Mouse (Mus musculus) thymus, adult 2 months (tissue): Measurements from ENCODE around the gene Celf1. TPM values are rescaled to one million over a fixed set of nuclear protein-coding genes. Genes with fewer than 3 reads are reported as not detected.

ENCODE experiments used
- DNase-seq: peaks from one replicate; pipeline ENCODE4 v3.0.0; 2021
- H3K27ac ChIP-seq: fragments of 200-500 bp; 2 replicates; pipeline ENCODE4 v1.5.1; 2012; ENCODE audit warnings: low read length, control low read depth; ENCODE audit not compliant: control insufficient read depth, insufficient read depth
- H3K27me3 ChIP-seq: fragments of 200-500 bp; 2 replicates; pipeline ENCODE4 v1.6.1; 2012; ENCODE audit warnings: mild to moderate bottlenecking, low read length, moderate library complexity, mixed read lengths; ENCODE audit not compliant: control insufficient read depth, insufficient read depth
- H3K36me3 ChIP-seq: fragments of 200-500 bp; 2 replicates; pipeline ENCODE4 v1.6.1; 2012; ENCODE audit warnings: mild to moderate bottlenecking, low read length, moderate library complexity; ENCODE audit not compliant: control insufficient read depth, insufficient read depth
- H3K4me1 ChIP-seq: fragments of 200-500 bp; replicated peaks from 2 replicates; pipeline ENCODE4 v1.6.1; 2012; ENCODE audit warnings: low read length; ENCODE audit not compliant: control insufficient read depth, insufficient read depth
- H3K4me3 ChIP-seq: fragments of 200-500 bp; 2 replicates; pipeline ENCODE4 v1.5.1; 2012; ENCODE audit warnings: mild to moderate bottlenecking, low read length, control low read depth, moderate library complexity; ENCODE audit not compliant: control insufficient read depth, insufficient read depth
- CTCF ChIP-seq: fragments of 200-500 bp; IDR thresholded peaks from 2 replicates; pipeline ENCODE4 v1.5.1; 2012; ENCODE audit warnings: mild to moderate bottlenecking, control low read depth, low read length, moderate library complexity, borderline replicate concordance; ENCODE audit not compliant: control insufficient read depth, poor library complexity, insufficient read depth; ENCODE audit errors: extremely low read depth
- POLR2A ChIP-seq: fragments of 200-500 bp; IDR thresholded peaks from 2 replicates; pipeline ENCODE4 v1.6.1; 2012; ENCODE audit warnings: mild to moderate bottlenecking, low read length, control low read depth, moderate library complexity; ENCODE audit not compliant: control insufficient read depth, poor library complexity, insufficient read depth; ENCODE audit errors: extremely low read depth
- WGBS: fragments of 180-500 bp; shearing (Covaris S2); methylation state at CpG from one replicate; pipeline ENCODE4 v1.1.7; 2018; 5-methylcytosine and 5-hydroxymethylcytosine counted together
- polyA plus RNA-seq: library from polyadenylated mRNA; depleted of rRNA; stranded (reverse); fragments of >200 nt; gene quantifications from 2 replicates; pipeline ENCODE4 v1.2.3, GENCODE M21; 2012

The Celf1 gene
- polyA plus RNA-seq, 1 experiment, result 92.7 TPM

DNA sequence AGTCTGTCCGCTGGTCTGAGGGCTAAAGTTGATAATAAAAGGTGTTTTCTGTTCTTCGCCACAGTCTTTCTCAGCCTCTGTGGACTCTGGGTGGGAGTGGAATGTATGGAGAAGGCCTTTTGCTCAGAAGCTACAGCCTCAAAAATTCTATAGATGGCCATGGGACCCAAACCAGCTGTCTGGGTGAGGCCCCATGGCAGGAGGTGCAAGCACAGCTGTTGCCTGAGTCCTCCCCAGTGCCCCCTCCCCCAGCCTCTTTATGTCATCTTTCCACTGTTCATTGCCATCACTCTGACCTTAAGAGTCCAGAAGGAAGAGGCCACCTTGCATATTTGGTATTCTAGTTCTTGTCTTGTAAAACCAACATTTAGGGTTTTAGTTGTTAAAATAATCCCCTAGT, 119.2 kb downstream of the Celf1 start:
- 96% methylated on average over 2 of the region's 2 CpGs for WGBS
- Histone ChIP-seq H3K36me3 (peaks cover 57% of the 10 kb centered on the region), H3K4me1 (peaks cover 6% of the 10 kb centered on the region), H3K27ac (no peak overlapping the region), H3K4me3 (no peak overlapping the region), H3K27me3 (no peaks in the 10 kb centered on the region)
- DNase-seq, result no peak
- TF ChIP-seq POLR2A, result no peak
- no peak for TF ChIP-seq CTCF

- H3K4me1 ChIP-seq, result no peaks in the 10 kb centered on the region
- peaks cover 56% of the 10 kb centered on the region for H3K36me3 ChIP-seq
- no peak overlapping the region for H3K4me3 ChIP-seq
- 90% methylated on average over 10 of the region's 10 CpGs for WGBS
- no peak overlapping the region for H3K27ac ChIP-seq
- no peaks in the 10 kb centered on the region for H3K27me3 ChIP-seq
- TF ChIP-seq POLR2A, result no peak
- peak; percentile 52; the same call in 1 of the 2 replicates for TF ChIP-seq CTCF
- DNase-seq, result no peak
Observed at GRCm38 (mm10) chr2:91060544-91061355, 120.6 kb downstream of the Celf1 start.

DNA sequence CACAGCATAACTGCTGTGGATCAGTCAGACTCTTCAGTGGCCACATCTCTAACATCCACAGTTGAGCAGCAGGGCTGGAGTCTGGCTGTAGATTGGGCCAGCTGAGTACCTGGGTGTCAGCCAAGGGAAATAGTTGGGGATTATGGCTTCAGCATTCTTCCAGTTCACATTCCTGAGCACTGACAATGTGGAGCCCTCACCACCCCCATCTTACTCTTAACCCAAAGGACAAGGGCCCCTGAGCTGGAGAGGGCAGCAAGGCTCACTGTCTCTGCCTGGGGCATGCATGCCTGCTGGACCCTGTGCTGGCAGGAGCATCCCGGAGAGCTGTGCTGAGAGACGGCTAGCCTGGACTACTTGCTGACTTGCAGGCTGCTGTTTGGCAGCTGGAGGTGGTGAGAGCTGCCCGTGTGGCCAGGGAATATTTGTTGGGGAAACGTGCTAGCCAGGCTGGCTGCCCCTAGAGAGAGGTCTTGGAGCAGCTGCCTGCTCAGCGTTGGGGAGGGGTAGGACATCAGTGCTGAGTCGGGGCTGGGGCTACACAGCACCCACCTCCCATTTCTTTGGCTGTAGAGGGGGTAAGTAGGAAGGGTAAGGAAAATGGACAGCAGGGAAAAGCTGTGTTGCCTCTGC, 121.8 kb downstream of the Celf1 start:
- WGBS, result 92% methylated on average over 6 of the region's 6 CpGs
- H3K27ac ChIP-seq, result no peak overlapping the region
- no peaks in the 10 kb centered on the region for H3K4me1 ChIP-seq
- TF ChIP-seq POLR2A (no peak), CTCF (no peak)
- H3K36me3 ChIP-seq, result peaks cover 44% of the 10 kb centered on the region
- no peak for DNase-seq
- H3K27me3 ChIP-seq, result no peaks in the 10 kb centered on the region
- no peak overlapping the region for H3K4me3 ChIP-seq

GRCm38 (mm10) chr2:91062779-91063606, 122.8 kb downstream of the Celf1 start:
- no peak for TF ChIP-seq CTCF
- TF ChIP-seq POLR2A, result no peak
- WGBS, result 97% methylated on average over 16 of the region's 16 CpGs
- no peak overlapping the region for H3K27ac ChIP-seq
- H3K4me1 ChIP-seq, result no peaks in the 10 kb centered on the region
- no peak for DNase-seq
- no peaks in the 10 kb centered on the region for H3K27me3 ChIP-seq
- H3K36me3 ChIP-seq, result peaks cover 33% of the 10 kb centered on the region
- H3K4me3 ChIP-seq, result no peak overlapping the region

GRCm38 (mm10) chr2:91064211-91064610, 124.0 kb downstream of the Celf1 start:
- Histone ChIP-seq H3K4me3 (no peak overlapping the region), H3K27me3 (no peaks in the 10 kb centered on the region), H3K27ac (no peak overlapping the region), H3K36me3 (peaks cover 23% of the 10 kb centered on the region), H3K4me1 (no peaks in the 10 kb centered on the region; the same call in 1 of the 2 replicates)
- TF ChIP-seq CTCF (no peak), POLR2A (no peak)
- DNase-seq, result no peak
- WGBS, result 96% methylated on average over 6 of the region's 6 CpGs

- TF ChIP-seq CTCF, result peak; percentile 81
- no peak for TF ChIP-seq POLR2A
- no peak overlapping the region for H3K27ac ChIP-seq
Observed at GRCm38 (mm10) chr2:91065544-91065943, 125.4 kb downstream of the Celf1 start.

DNA sequence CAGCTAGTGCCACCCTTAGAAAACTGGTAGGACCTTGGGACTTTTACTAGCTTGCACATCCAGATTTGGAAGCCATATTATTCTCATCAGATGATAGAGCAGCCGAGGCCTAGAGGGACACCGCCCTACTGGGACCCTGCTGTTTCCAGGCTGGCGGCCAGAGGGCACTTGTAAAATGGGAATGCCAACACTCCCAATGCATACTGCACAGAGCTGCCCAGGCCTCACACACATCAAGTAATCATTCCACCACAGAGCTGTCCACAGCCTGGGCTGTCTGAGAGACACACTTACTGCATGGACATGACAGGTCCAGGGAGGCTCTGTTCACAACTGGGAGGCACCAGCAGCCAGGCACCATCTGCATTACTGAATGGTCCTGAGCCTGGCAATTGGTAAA, 126.3 kb downstream of the Celf1 start:
- peaks cover 4% of the 10 kb centered on the region for H3K4me1 ChIP-seq
- H3K4me3 ChIP-seq, result no peak overlapping the region
- TF ChIP-seq POLR2A (no peak), CTCF (no peak)
- no peaks in the 10 kb centered on the region for H3K27me3 ChIP-seq
- WGBS, result 96% methylated on average over 3 of the region's 3 CpGs
- no peak overlapping the region for H3K27ac ChIP-seq
- DNase-seq, result no peak
- peaks cover 9% of the 10 kb centered on the region for H3K36me3 ChIP-seq

More at GRCm38 (mm10) chr2:91065544-91065943, 125.4 kb downstream of the Celf1 start:
- Histone ChIP-seq H3K27me3 (no peaks in the 10 kb centered on the region), H3K4me3 (no peak overlapping the region), H3K36me3 (peaks cover 13% of the 10 kb centered on the region), H3K4me1 (no peaks in the 10 kb centered on the region; the same call in 1 of the 2 replicates)
- DNase-seq, result peak; percentile 61
- 59% methylated on average over 3 of the region's 3 CpGs for WGBS
